Mouse (Mus musculus) heart, adult 8-10 months (tissue): Measurements from ENCODE around the gene Hist1h1a. TPM values are rescaled to one million over a fixed set of nuclear protein-coding genes. Genes with fewer than 3 reads are reported as not detected.

Source experiments
- DNase-seq: peaks from one replicate; pipeline ENCODE4 v3.0.0; 2022; ENCODE audit warnings: low spot score
- total RNA-seq, 4 experiments: library from RNA; stranded (reverse); gene quantifications; 2 replicates each; pipeline ENCODE4 v1.2.4; 2022

The Hist1h1a gene
- total RNA-seq, 4 experiments from 2014 or later: 3.3 to 5.0 (median 4.0) TPM

- DNase-seq: no peak
These were observed 19.5 kb upstream of the Hist1h1a start for GRCm38 (mm10) chr13:23743963-23744362.

GRCm38 (mm10) chr13:23744421-23745380, 18.8 kb upstream of the Hist1h1a start:
- no peak for DNase-seq

- DNase-seq: peak; percentile 87
These were observed 17.9 kb upstream of the Hist1h1a start, which contains the start of gene Hist1h3c for GRCm38 (mm10) chr13:23745381-23746161. TSS of gene Hist1h3c (minus strand) at chr13:23745602.

- DNase-seq: peak; percentile 94
These were observed 17.0 kb upstream of the Hist1h1a start, which contains the start of gene Hist1h2bb for GRCm38 (mm10) chr13:23746201-23747080. TSS of gene Hist1h2bb (plus strand) at chr13:23746734.

- no peak for DNase-seq
These were observed 16.2 kb upstream of the Hist1h1a start for GRCm38 (mm10) chr13:23747081-23747891.

GRCm38 (mm10) chr13:23747892-23748288, 15.6 kb upstream of the Hist1h1a start:
- DNase-seq: no peak

GRCm38 (mm10) chr13:23749563-23750121, 13.8 kb upstream of the Hist1h1a start:
- DNase-seq: no peak

GRCm38 (mm10) chr13:23750839-23751477, 12.5 kb upstream of the Hist1h1a start, which contains the start of gene Hist1h2ab:
TSS of gene Hist1h2ab (plus strand) at chr13:23751126.
- peak; percentile 73 for DNase-seq

- no peak for DNase-seq
These were observed 11.9 kb upstream of the Hist1h1a start for GRCm38 (mm10) chr13:23751478-23751956.

- peak; percentile 78 for DNase-seq
These were observed 11.3 kb upstream of the Hist1h1a start, which contains the start of gene Hist1h3b for GRCm38 (mm10) chr13:23752067-23752741. TSS of gene Hist1h3b (plus strand) at chr13:23752267.

- DNase-seq: no peak
These were observed 10.7 kb upstream of the Hist1h1a start for GRCm38 (mm10) chr13:23752742-23753172.

- DNase-seq: no peak
These were observed 10.0 kb upstream of the Hist1h1a start for GRCm38 (mm10) chr13:23753314-23754078.

GRCm38 (mm10) chr13:23755000-23755399, 8.5 kb upstream of the Hist1h1a start:
- no peak for DNase-seq

- DNase-seq: peak; percentile 88
These were observed 6.7 kb upstream of the Hist1h1a start, which contains the start of gene Hist1h4b for GRCm38 (mm10) chr13:23756790-23757189. TSS of gene Hist1h4b (plus strand) at chr13:23757013.

GRCm38 (mm10) chr13:23757211-23757773, 6.2 kb upstream of the Hist1h1a start:
- DNase-seq: no peak

GRCm38 (mm10) chr13:23757921-23758320, 5.5 kb upstream of the Hist1h1a start:
- DNase-seq: no peak

GRCm38 (mm10) chr13:23759251-23759771, 4.2 kb upstream of the Hist1h1a start:
- DNase-seq: no peak
